Mouse (Mus musculus): Measurements from ENCODE around the gene Npas3.

GRCm38 (mm10) chr12:53722156-53722555 is 473.7 kb downstream of the Npas3 start:
- no peak for TF ChIP-seq GATA1 (IDR thresholded peaks at IDR 0.05; ENCODE audit: low read length)
- no peak for TF ChIP-seq TAL1 (IDR thresholded peaks at IDR 0.05; ENCODE audit: low read length)
